Mouse (Mus musculus): ENCODE results near the gene Eef1b2.

The Eef1b2 gene

GRCm38 (mm10) chr1:63195848-63196512 lies 19.4 kb downstream of the Eef1b2 start:
- DNase-seq = no peak

GRCm38 (mm10) chr1:63199387-63199786 lies 22.8 kb downstream of the Eef1b2 start:
- no peak for DNase-seq

GRCm38 (mm10) chr1:63200322-63200721 lies 23.7 kb downstream of the Eef1b2 start:
- no peak for DNase-seq

GRCm38 (mm10) chr1:63201672-63202071 lies 25.0 kb downstream of the Eef1b2 start:
- DNase-seq = no peak

- DNase-seq = no peak
These were observed 26.8 kb downstream of the Eef1b2 start for GRCm38 (mm10) chr1:63203471-63203870.

- DNase-seq = no peak
These were observed 27.5 kb downstream of the Eef1b2 start for GRCm38 (mm10) chr1:63203950-63204659.

GRCm38 (mm10) chr1:63204660-63205394 lies 28.2 kb downstream of the Eef1b2 start:
- DNase-seq = no peak

GRCm38 (mm10) chr1:63207607-63208006 lies 31.0 kb downstream of the Eef1b2 start:
- DNase-seq = no peak

- no peak for DNase-seq
These were observed 33.4 kb downstream of the Eef1b2 start for GRCm38 (mm10) chr1:63209861-63210529.

- no peak for DNase-seq
These were observed 37.0 kb downstream of the Eef1b2 start for GRCm38 (mm10) chr1:63213478-63214270.

GRCm38 (mm10) chr1:63214271-63214558 lies 37.6 kb downstream of the Eef1b2 start, which contains the start of gene Gpr1:
Gene Gpr1 (minus strand): TSS chr1:63214543.
- DNase-seq = no peak

GRCm38 (mm10) chr1:63214631-63215030 lies 38.0 kb downstream of the Eef1b2 start:
- no peak for DNase-seq

- DNase-seq = no peak
These were observed 42.7 kb downstream of the Eef1b2 start for GRCm38 (mm10) chr1:63219277-63219676.

- no peak for DNase-seq
These were observed 48.4 kb downstream of the Eef1b2 start for GRCm38 (mm10) chr1:63225009-63225408.

GRCm38 (mm10) chr1:63225890-63226289 lies 49.3 kb downstream of the Eef1b2 start:
- DNase-seq = no peak

GRCm38 (mm10) chr1:63227241-63227640 lies 50.6 kb downstream of the Eef1b2 start:
- DNase-seq = no peak
